Mouse (Mus musculus): ENCODE results near the gene Rnf31.
A peak's percentile ranks its signal among the peaks of the same experiment; 100 is the strongest.

Gene Rnf31

DNA sequence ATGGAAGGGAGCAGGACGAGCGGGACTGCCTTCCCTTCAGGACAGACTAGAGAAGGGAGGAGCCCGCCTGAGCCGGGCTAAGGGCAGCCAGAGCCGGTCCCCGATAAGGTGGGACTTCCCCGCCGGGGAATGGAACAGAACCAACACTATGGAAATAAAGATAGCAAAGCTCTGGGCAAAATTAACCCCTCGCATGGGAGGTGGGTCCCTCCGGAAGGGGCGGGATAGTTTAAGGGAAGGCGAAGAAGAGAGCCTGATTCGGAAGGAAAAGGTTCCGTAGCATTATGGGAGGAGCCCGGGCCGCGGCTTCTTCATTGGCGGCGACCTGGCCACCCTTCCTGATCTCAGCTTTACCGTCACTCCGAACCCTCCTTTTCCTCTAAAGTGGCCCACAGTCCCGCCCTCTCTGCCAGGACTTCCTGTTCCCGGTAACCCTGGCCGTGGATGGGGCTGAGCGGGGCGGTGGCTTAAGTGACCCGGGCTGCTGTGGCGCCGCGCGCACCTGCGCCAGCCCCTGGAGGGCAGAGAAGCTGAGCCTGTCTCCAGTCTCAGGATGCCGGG, at the start of gene Rnf31:
Gene Rnf31, plus strand, starts transcription at position 378 of the 561 bp plus-strand sequence.
- DNase-seq: peak; percentile 99

- no peak for DNase-seq
These were observed 49.2 kb upstream of the Rnf31 start for GRCm38 (mm10) chr14:55542268-55542667.

DNA sequence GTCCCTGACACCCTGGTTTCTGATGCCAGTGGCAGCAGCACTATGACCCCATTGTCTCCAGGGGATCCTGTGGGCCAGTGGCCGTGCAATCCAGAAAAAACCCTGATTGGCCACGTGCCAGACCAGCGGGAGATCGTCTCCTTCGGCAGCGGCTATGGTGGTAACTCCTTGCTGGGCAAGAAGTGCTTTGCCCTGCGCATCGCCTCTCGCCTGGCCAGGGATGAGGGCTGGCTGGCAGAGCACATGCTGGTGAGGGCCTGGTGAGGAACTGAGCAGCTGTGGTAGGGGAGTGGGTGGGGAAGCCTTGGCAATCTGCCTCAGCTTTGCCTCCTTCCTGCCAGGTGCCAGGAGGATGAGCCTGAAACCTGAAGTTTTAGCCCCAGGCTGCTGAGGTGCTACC, 47.2 kb upstream of the Rnf31 start:
- no peak for DNase-seq

GRCm38 (mm10) chr14:55550191-55550590, 41.3 kb upstream of the Rnf31 start:
- DNase-seq: no peak

DNA sequence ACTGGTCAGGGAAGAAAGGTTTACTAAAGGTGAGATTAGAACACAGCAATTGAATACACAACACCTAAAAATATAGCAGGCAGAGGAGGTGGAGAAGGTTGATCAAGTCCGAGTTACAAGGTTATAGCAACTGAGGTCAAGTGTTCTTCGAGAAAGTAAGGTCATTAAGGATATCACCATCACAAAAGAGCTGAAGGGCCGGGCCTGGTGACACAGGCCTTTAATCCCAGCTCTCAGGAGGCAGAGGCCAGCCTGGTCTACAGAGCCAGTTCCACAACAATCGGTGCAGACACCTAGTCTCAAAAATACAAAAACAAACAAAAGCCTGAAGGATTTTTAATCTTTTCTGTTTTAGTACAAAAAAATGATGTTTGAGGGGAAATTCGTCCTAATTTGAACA, 40.2 kb upstream of the Rnf31 start:
- DNase-seq: no peak

DNA sequence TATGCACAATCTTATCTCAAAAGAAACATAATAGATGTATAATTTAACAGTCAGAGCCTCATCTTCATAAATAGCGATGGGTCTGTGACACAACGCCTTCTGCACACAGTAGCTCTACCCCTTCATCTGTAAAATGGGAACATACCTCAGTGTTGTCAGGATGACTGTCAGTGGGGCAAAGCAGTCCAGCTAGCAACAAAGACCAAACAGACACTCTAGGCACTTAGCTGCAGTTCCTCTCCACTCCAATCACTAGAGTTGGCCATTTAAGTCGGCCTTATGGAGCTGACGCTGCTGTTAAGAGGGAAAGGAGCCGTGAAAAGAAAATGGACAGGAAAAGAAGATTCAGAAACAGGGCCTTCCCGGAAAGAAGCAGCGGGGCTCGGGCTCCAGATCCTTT, 39.7 kb upstream of the Rnf31 start:
- no peak for DNase-seq

DNA sequence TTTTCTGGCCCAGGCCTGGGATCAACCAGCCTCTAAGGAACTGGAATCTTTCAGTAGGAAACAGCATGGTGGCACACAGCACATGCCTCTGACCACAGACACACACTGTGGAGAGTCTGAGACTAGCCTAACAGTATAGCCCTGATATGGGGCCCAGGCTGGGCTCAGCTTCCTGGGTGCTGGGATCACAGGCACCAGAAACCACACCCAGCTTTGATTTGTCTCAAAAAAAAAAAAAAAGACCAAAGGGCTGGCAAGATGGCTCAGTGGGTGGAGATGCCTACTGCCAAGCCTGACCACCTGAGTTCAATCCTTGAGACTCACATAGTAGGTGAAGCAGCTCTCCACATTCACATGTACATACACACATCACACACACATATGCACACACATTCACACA, 36.9 kb upstream of the Rnf31 start:
- DNase-seq: no peak

DNA sequence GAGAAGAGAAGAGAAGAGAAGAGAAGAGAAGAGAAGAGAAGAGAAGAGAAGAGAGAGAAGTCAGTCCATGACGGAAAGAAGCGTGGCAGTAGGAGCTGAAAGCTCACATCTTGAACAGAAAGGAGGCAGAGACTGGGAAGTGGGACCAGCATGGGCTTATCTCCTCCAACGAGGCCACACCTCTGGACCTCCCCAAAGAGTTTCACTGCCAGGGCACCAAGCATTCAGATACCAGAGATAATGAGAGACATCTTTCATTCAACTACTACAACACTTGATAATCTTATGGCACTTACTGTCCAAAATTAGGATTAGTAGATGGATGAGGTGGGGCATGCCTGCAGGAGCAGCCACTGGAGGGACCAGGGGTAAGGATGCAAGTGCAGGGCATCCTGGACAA, 35.7 kb upstream of the Rnf31 start:
- no peak for DNase-seq

- peak; percentile 88 to 93 for DNase-seq
These were observed 34.5 kb upstream of the Rnf31 start for GRCm38 (mm10) chr14:55557003-55557402.

GRCm38 (mm10) chr14:55557587-55557986, 33.9 kb upstream of the Rnf31 start:
- no peak for DNase-seq

DNA sequence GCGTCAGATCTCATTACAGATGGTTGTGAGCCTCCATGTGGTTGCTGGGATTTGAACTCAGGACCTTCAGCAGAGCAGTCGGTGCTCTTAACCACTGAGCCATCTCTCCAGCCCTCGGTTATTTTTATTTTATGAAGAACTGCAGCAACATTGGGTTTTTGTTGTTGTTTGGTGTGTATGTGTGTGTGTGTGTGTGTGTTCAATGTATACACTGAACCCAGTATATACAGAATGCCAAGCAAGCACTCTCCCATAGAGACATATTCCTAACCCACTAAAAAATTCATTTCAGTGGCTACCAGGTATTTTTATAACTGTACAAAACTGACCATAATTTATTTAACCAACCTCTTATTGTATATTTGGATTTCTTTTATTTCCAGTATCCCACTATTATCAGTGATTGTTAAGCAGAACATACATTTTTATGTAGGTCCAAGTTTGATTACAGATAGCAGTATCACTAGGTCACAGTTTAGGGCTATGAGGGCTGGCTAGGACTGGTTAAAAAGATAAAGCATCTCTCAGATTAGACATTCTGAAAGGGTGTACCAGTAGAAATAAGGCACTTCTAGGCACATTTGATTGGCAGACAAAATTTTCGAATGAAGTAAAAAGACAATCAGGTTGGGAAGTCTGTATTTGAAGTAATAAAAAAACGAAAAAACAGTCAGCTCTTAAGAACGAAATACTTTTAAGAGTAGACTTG, 32.6 kb upstream of the Rnf31 start:
- no peak for DNase-seq

GRCm38 (mm10) chr14:55559799-55560201, 31.7 kb upstream of the Rnf31 start, which contains the start of gene Dcaf11:
TSS of gene Dcaf11 (plus strand) at chr14:55560006.
- DNase-seq: peak; percentile 92 to 95

DNA sequence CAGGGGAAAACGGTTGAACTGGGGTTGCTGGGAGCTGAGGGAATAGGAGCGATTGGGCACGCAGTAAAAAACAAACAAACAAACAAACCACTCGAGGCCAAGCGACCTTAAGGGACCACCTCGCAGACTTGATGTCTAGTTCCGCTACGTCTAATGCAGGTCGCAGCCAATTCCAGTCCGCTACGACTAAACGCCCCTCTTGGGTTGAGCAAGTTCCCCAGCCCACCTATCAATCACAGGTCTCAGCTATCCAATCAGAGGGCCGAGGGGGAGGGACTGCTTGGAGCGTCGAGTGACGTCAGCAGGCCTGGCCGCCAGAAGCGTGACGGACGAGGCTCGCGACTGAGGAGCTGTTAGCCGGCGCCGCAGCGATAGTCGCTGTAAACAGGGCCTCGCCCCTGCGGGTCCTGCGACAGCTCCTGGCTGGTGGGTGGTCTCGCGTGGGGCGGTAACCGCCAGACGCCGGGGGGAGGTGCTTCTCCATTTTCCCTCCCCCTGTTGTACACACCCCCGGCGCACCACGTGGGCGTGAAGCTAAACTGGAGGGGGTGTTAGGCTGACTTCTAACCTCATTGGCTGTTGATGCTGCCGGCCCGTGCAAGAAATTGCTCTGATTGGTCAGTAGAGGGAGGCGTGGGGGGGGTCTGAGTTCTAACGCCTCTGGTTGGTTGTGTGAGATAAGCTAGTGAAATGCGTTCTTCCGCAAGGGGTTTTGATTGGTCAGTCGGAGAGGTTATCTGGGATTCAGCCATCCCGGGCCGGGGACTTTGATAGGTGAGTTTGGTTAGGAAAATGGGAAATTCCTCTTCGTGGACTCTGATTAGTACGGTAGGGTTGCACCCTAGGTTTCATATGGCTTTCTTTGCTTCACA, 31.1 kb upstream of the Rnf31 start, which contains the start of gene A730061H03Rik:
Gene A730061H03Rik, minus strand, starts transcription at position 205 of the 872 bp plus-strand sequence.
- DNase-seq: peak; percentile 99

DNA sequence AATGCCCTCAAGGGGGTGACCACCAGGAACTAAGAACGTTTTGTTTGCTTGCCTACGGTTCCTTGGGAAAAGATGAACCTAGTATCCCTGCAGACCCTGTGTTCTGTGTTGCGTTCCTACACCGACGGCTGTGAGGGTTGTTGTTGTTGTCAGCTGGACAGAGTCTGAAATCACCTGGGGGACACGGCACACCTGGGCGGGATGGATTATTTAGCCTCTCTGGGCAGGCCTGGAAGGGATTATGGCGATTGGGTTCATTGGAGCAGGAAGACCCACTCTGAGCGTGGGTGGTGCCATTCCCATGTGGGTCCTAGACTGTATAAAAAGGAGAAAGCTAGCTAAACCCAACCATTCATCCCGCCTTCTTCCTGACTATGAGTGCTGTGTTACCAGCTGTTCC, 29.6 kb upstream of the Rnf31 start:
- DNase-seq: no peak

DNA sequence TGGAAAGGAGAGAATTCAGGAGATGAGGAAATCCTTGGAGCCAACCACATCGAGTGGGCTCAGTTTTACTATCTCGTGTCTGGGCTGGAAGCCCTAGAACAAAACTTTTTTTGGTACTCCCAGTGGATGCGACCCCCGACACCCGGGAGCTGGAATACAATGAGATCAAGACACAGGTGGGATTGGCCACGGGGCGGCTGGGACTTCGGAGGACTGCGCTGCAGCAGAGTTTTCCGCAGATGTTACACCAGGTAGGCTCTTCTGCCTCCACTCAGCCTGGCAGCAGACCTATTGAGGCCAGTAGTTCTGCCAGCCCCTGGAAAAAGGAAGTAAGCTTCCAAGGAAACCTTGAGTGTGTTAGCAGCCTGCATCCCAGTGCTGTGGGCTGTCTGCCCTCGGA, 28.3 kb upstream of the Rnf31 start:
- DNase-seq: no peak

DNA sequence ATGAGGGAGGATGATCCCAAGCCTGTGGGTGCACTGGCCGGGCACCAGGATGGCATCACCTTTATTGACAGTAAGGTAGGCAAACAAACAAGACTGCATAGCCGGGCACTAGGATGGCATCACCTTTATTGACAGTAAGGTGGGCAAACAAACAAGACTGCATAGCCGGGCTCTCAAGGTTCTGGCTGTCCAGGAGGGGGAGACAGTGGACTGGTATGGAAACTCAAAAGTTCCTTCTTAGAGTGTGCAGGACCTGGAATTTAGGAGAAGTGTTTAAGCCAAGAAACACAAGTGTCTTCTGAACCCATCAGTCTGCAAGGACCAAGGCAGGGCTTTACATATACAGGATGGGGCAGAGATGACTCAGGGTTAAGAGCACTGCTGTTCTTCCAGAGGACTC, 25.8 kb upstream of the Rnf31 start:
- DNase-seq: no peak

DNA sequence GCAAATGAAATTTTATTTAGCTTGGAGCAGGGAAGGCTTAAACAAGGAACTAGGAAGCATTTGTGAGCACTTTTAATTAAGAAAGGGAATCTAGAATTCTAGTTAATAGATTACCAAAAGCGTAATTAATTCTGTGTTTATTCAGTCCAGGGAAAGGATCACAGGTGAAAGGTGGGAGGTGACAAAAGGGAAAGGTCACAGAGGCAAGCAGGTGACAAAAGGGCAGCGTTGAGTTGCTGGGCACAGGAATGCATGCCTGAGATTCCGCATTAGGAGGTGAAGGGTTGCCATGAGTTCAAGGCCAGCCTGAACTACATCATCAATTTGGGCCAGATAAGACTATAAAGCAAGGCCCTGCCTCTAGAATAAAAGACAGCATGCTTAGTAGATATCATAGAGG, 24.0 kb upstream of the Rnf31 start:
- DNase-seq: no peak

- no peak for DNase-seq
These were observed 20.9 kb upstream of the Rnf31 start for GRCm38 (mm10) chr14:55570588-55570987.

DNA sequence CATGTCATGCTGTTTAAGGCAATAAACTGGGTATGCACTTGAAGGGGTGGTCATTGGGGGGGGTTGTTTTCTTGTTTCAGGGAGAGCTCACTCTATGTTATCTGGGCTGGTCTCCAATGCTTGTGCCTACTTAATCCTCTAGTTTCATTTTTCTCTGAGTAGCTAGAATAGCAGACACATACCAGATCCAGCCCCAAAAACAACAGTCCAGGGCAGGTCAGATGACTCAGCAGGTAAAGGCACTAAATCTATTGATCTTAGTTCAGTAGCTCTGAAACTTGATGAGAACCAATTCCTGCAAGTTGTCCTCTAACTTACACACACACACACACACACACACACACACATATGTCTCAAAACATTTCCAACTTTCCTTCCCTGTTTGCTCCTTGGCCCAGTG, 19.7 kb upstream of the Rnf31 start:
- no peak for DNase-seq

GRCm38 (mm10) chr14:55575302-55575701, 16.2 kb upstream of the Rnf31 start, which contains the start of gene Fitm1:
TSS of gene Fitm1 (plus strand) at chr14:55575617.
- no peak for DNase-seq

DNA sequence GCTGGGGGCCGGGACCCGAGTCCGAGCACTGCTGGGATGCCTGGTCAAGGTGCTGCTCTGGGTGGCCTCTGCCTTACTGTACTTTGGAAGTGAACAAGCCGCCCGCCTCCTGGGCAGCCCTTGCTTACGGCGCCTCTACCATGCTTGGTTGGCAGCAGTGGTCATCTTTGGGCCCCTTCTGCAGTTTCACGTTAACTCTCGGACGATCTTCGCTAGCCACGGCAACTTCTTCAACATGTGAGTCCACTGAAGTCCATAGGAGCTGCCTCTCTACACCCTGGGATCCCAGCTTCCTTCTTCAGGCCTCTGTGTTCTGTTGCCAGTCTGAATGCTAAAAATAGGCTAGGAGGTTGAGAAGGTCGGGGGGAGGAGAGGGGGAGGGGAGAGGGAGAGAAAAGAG, 15.8 kb upstream of the Rnf31 start:
- DNase-seq: no peak

DNA sequence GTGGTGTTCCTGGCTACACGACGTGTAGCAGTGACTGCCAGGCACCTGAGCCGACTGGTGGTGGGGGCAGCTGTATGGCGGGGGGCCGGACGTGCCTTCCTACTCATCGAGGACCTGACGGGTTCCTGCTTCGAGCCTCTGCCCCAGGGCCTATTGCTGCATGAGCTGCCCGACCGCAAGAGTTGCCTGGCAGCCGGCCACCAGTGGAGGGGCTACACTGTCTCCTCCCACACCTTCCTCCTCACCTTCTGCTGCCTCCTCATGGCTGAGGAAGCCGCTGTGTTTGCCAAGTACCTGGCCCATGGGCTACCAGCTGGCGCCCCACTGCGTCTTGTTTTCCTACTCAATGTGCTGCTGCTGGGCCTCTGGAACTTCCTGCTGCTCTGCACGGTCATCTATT, 15.1 kb upstream of the Rnf31 start:
- DNase-seq: peak; percentile 76 to 80

DNA sequence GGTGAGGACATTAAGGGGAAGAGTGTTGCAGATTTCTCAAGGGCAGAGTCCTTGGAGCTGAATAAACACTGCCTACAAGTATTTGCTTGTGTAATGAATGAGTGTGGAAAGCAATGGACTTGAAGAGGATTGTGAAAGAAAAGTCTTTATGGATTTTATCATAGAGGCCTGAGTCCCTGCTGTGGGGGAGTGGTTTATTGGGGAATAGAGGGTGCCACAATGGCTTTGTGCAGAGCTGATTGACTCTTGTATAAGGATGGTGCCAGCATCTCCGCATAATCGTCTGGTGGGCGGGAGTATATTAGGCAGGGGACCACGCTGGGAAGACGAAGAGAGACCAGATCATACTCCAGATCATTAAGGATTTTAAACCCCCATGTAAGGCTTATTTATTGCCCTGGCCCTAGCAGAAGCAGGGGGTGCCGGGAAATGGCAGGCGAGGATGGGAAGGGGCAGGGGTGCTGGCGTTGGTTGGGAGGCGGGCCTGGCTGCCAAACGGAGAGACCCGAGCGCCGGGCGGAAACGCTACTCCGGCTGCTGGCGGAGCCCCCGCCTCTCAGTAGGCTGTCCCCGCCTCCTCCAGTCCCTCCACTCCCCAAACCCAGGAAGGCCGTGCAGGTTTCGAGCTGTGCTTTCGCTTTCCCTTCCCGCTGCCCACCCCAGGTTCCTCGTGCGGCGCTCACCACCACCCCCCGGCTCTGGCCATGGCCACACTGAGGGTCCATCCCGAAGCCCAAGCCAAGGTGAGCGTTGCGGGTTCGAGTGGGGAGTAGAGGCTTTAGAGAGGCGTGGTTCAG, 13.4 kb upstream of the Rnf31 start, which contains the start of gene Psme1:
Gene Psme1, plus strand, starts transcription at position 253 of the 797 bp plus-strand sequence.
- DNase-seq: peak; percentile 90 to 91

All from lung, adult 18-20 months (tissue).